Mouse (Mus musculus) CD4-positive helper T cell, adult 2 months (primary cell): ENCODE data around the gene Abraxas1.
A peak's percentile ranks its signal among the peaks of the same experiment; 100 is the strongest.

ENCODE experiments used
- DNase-seq: peaks from one replicate; pipeline ENCODE4 v3.0.0-alpha.2; 2012; ENCODE audit warnings: low read depth, missing footprints, low spot score

The Abraxas1 gene

DNA sequence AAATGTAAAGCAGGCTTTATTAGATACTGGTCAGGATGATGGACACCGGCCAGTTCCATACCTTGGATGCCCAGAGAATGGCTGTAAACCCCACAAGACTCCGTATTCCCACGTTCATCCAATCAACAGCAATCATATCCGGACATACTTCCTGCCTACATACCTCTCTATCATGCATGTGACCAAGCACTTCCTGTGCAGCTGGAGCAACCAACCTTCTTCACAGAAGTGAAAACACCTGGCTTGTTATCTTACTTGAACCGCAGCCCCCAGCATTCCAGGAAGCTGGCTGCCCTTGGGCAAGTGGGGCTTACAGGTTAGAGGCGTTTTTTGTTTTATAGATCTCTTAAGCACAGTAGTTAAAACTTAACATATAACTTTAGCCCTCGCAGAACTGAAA lies 2.1 kb upstream of the Abraxas1 start:
- DNase-seq = peak; percentile 11

DNA sequence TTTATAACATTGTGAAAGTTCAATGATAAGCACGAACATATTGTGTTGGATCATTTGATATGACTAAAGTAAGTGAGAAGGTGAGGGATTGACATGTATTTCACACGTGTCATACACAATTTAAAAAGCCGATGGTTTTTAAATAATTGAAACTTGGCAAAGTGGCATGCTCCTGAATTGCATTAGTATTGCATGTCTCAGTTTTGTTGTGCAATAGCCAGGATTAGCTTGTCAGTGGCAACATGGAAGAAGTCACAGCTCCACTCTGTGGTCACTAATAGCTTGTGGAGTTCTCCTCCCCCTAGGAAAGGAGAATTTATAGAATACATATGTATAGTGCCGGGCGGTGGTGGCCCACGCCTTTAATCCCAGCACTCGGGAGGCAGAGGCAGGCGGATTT lies 610 bp upstream of the Abraxas1 start:
- DNase-seq = no peak

DNA sequence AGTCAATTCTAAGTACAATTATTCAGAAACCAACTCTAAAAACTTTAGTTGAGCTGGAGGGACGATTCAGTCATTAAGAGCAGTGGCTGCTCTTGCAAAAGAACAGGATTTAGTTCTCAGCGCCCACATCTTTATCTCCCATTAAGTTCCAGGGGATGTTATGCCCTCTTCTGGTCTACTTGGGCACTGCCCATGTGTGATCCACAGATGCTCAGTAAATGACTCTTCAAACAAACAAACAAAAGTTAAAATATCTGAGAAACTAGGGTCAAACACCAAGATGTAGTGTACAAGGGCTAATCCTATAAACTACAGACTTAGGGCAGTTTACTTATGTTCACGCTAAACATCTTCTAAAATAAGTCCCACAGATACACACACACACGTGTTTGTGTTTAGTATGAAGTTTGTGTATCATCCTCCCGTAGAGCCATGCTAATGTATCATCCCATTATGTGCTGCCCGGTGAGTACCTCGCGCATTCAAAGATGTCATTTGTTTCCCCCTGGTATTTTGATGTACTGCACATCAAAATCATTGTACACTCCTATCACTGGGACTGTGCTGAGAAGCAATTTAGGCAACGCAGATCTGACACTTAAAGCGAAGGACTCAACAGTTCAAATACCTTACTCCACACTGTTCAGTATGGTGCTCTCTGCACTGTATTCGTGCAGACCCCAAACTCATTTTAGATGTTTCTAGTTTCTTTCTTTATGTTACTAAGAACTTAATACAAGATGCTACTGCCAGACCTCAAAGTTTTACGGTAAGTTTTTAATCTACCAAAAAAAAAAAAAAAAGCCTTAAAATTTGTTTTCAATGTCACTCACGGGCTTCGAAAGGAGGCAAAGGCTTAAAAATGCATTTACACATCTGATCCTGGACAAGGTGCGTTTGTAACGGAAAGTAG lies 941 bp downstream of the Abraxas1 start:
- peak; percentile 40 for DNase-seq

DNA sequence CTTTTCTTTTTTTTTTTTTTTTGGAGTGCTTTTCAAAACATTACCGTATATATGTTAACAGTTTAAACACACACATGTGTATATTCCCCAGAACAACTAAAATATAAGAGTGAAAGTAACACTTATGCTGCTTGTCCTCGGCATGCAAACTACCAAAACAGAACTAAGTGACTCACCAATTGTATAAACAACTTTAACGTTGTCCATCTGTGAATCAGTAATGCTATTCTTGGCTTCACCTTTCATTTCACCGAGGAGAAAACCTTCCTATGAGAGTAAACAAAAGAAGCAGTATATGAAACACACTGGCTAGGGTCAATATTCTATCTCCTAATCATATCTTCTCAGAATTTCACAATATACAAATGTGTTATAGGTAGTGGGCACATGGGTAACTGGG lies 2.4 kb downstream of the Abraxas1 start:
- DNase-seq = no peak

DNA sequence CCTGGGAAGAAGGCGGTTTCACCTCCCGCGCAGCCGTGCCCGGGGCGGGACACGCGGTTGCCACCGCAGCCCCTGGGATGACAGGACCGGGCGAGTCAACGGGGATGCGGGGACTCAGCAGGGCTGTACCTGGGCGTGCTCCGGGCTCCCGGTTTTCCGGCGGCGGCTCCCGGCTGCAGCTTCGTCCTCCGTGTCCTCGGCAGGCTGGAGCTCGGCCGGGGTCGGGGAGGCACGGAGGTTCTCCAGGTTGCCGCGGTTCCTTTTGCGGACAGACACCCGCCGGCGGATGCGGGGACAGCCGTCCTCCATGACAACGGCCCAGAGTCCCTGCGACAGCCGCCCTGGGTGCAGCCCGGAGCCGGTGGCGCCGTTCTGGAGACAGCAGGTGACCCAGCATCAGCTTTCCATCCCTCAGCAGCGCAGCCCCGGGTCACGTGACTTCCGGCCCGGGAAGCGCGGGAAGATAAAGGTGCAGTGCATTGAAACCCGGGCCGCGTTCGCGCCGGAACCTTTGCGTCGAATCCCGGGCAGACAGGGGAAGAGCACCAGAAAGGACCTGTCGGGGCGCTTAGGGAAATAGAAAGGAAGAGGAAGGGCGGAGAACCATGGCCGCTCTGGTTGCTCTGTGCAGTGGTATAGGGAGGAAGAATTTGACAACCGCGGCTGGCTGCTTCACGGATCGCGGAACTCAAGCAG lies 22.5 kb downstream of the Abraxas1 start, which contains the start of the genes Helq and Mrps18c:
Gene Helq, minus strand, starts transcription at position 434 of the 696 bp plus-strand sequence.
Gene Mrps18c, plus strand, starts transcription at position 463 of the 696 bp plus-strand sequence.
- DNase-seq = peak; percentile 92

DNA sequence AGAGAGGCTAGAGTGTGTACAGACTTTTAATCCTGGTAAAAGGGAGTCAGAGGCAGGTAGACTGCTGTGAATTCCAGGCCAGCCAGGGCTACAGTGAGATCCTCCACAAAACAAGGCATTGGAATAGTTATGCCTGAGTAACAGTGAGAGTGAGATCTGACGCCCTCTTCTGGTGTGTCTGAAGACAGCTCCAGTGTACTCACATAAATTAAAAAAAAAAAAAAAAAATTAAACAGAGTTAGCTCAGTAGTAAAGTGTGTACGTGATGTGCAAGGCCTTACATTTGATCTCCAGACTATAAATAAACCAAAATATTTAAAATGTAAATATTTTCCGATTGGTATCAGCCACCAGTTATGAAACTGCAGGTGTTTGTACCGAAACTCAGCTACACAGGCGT lies 26.7 kb downstream of the Abraxas1 start:
- no peak for DNase-seq

DNA sequence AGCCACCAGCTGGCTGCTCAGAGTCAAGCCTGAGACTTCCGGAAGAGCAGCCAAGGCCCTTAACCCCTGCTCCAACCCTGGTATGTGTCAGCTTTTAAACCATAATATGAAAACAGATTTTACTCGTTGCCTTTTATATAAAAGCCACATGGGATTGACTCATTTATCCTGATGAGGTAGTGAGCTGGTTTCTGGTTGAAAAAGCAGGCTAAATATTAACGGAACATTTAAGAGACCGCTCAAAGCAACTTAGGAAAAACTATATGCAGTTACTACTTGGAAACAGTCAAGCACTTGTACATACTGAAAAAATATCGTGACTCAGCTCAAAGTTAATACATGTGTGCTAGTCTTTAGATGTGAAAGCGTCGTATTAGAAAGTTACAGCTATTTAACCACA lies 28.5 kb downstream of the Abraxas1 start:
- no peak for DNase-seq

DNA sequence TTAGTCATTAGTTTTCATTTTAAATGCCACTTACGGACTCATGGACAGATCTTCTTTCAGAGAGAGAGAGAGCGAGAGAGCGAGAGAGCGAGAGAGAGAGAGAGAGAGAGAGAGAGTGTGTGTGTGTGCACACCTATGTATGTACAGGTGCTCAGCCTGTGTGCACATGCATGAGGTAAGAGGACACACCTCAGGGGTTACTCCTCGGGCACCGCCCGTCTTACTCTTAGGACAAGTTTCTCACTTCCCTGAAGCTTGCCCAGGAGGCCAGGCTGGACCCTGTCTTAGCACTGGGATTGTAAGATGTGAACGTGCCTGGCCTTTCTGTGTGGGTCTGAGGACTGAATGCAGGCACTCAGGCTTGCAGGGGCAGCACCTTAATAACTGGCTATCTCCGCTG lies 33.2 kb downstream of the Abraxas1 start:
- no peak for DNase-seq

DNA sequence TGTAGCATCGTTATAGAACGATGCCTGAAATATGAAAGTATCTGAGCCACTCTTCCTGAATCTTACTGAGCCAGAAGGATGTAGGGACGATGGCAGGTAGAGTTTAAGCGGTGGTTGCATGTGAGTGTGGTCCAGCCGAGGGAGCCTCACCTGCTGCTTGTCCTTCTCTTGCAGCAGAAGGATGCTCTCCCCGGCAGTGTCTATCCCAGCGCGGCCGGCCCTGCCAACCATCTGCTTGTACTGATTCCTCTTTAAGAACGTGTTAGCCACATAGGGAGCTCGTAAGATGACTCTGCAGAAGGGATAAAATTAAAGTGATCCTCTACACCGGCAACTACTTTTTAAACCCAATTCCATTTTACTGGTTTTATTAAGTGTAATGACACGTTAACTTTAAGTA lies 41.8 kb downstream of the Abraxas1 start:
- no peak for DNase-seq

DNA sequence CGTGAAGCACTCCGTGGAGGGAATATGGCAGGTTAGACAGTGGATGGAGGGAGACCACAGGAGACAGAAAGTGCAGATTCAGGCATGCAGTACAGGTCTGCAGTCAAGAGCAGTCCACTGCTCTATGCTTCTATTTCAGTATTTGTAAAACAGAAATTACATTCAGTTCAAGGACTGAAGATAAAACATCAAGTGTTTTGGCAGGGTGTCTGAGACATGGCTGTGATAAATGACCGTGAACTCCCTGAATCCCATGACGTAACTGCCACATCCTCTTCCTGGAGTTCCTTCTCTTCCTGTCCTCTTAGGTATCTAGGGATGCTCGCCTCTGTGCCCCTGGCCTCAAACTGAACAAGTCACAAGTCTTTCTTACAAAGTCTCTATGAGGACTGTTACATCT lies 43.9 kb downstream of the Abraxas1 start:
- DNase-seq = no peak

DNA sequence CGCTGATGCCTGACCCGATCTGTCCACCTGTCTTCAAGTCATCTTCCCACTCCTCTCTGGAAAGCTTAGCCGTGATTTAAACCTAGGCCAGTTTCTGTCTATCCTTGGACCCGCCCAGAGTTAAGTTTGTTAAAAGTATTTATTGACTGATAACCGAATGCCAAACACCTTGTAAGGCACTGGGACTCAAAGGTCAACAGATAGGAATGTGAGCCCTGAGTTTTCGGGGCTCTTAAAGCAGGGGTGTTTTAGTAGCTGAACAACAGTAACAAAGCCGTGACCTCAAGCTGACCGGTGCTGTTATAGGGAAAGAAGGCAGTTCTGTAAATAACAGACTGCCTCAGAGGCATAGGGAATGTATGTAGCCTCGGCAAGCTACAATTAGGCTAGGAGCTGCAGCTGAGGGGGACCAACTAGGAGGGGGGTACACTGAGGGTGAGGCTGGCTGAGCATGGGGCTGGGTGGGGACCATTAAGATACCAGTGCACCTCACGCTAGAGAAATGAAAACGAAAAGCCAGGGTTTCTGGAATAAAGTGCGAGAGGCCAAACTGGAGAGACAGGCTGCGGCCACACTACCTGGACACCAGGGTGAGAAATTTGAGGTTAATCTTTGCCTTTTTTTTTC lies 44.9 kb downstream of the Abraxas1 start:
- no peak for DNase-seq

DNA sequence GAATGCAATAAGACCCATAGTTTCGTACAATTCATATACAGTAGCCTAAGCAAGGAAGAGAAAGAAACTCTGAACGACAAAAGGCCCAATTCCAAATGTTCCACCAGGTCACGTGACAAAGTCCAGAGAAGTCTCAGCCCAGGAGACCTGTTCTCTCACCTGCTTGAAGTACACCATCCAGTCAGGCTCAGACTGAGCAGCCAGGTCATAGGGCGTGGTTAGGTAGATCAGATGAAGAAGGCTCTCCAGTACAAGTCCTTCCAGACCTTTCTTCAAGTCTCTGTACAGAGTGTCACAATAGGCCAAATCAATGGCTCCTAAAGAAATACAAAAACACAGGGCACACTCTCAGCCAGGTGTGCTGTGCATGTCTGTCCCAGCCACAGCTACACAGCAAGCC lies 49.2 kb downstream of the Abraxas1 start:
- no peak for DNase-seq

DNA sequence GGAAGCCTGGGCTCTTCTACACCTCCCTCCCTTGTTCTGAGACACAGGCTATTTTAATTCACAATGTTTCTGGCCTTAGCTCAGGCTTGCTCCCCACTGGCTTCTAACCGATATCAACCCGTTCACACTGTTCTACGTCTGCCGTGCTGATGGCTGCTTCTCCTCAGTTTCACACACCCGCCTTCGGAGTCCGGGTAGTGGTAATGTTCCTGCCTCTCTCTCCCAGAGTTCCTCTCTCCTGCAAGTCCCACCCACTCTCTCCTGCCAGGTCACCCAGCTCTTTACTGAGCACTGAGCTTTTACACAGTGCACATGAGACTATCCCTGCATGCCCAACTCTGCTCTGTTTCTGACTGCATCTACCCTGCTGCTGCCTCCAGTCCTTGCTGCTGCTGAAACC lies 54.7 kb downstream of the Abraxas1 start:
- no peak for DNase-seq

DNA sequence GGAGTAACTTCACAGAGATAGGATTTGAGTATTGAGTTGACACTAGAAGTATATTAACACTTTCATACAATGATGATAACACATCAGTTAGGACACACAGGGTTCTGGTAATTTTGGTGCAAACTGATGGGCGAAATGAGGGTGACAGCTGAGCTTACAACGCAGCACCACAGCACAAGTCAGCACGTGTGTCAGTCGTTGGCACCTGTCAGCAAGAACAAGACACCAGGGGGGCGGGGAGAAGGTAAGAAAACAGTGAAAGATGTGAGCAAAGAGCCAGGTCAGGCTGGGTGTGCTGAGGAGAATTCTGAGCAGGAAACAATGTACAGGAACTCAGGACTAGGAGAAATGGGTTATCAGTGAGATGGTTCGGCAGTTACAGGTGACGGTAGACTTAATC lies 59.0 kb downstream of the Abraxas1 start:
- no peak for DNase-seq

DNA sequence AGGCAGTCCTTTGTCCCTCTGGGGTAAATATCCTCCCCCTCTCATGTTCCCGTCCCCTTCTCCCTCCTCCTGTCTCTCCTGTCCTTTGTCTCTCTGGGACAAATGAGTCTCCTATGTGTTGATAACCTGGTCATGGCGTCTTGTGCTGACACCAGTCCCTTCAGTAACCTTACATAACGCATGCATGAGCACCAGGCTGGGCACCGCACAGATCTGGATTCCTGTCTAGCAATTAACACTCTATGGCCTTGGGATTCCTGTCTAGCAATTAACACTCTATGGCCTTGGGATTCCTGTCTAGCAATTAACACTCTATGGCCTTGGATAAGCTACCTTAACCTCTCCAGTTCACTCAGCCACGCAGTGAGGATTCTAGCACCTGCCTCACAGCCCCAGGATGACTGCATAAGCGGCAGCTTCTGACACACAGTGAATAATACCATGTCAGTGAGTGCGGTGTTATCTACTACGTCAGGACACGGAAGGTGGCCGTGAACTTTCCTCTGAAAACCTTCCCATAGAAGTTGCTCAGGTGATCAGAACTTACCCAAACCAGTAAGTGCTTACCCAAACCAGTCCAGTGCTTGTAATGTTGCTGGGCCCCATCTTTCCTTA lies 60.6 kb downstream of the Abraxas1 start:
- no peak for DNase-seq

DNA sequence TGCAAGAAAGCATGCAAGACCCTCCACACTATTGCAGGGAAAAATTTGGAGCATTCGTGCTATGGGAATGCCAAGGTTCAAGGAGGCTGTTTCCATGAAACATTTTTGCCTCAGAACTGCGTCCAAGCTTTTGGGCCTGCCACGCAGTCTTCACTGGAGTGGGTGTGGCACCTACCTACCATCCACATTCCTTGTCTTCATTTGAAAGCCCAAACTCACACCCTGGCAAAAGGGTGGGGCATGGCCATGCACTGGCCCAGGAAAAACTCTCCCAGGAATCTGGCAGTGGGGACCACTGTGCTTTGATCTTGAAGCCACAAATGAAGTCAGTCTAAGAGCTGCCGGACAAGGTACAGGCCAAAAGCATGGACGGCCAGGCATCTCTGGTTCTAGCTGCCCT lies 62.6 kb downstream of the Abraxas1 start:
- DNase-seq = no peak
